Mouse (Mus musculus): ENCODE results near the gene Gm10563. TPM values are rescaled to one million over a fixed set of nuclear protein-coding genes. Genes with fewer than 3 reads are reported as not detected.

Gm10563 gene
- polyA plus RNA-seq, 1 experiment from 2014 or later, result not detected

DNA sequence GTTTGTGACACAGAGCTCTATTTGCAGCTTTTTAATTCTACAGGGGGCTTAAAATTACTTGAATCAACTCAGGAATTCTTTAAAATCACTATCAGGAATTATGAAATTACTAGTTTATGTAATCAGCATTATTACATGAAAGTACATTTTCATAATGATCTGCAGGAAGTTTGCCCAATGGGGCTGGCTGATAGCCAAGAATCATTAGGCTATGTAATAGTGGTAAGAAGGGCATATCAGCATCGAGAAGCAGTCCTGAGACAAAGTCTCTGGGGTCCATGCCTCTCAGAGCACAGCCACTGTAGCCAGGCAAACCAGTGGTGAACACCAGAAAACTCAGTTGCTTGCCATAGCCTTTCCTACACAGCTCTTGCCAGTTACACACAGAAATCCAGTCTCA lies 51.4 kb downstream of the Gm10563 start:
- Histone ChIP-seq H3K4me3 (ENCODE audit: low read depth, low read length) (no peak overlapping the region), H3K4me1 (ENCODE audit: control insufficient read depth, insufficient read depth, low read length) (no peaks in the 10 kb centered on the region), H3K4me2 (no peak overlapping the region), H3K27ac (ENCODE audit: low read depth, low read length) (no peak overlapping the region), H3K36me3 (ENCODE audit: control insufficient read depth, insufficient read depth, low read length) (peaks cover 8% of the 10 kb centered on the region), H3K9me3 (ENCODE audit: control insufficient read depth, low read length) (no peaks in the 10 kb centered on the region), H3K27me3 (ENCODE audit: control insufficient read depth, insufficient read depth, low read length) (no peaks in the 10 kb centered on the region), H3K9ac (ENCODE audit: low read length) (no peak overlapping the region)
- ATAC-seq (ENCODE audit: low FRiP score) (no peak), DNase-seq (ENCODE audit: low spot score, missing footprints) (no peak)
- WGBS, result 56% methylated on average over 1 of the region's 1 CpGs

DNA sequence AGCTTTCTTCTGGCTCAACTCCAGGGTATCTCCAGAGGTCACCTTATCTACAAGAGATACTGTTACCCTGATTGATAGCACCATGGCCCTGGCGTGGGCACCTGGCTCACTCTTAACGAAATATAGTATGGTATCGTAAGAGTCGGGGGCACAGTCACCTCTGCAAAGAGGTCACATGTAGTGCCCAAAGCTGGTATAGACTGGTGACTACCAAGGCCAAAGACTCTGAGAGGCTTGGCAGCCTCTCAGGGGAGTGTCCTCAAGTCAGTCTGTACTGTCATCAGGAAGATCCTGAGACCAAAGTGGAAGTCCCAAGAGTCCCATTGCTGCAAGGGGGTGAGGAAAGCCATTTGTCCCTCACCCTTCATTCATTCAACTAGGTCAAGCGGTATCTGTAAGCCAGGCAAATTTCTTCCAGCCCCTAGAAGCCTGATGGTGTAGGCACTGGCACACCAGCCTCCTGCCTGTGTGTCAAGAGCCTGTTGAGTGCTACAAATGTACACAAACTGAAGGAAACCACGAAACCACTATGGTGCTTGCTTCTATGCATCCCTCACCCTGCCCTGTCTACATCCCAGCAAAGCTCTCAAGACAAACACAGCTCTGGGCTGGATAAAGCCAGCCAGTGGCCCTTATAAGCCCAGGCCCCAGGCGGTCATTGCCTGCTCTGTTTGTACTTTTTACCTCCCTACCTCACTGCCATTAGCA lies 54.0 kb downstream of the Gm10563 start:
- H3K36me3 ChIP-seq (ENCODE audit: control insufficient read depth, insufficient read depth, low read length), result peaks cover 15% of the 10 kb centered on the region
- no peak overlapping the region for H3K4me3 ChIP-seq (ENCODE audit: low read depth, low read length)
- 86% methylated on average over 7 of the region's 7 CpGs for WGBS
- H3K4me2 ChIP-seq, result no peak overlapping the region
- H3K27ac ChIP-seq (ENCODE audit: low read depth, low read length), result no peak overlapping the region
- H3K9ac ChIP-seq (ENCODE audit: low read length), result no peak overlapping the region
- no peak for DNase-seq (ENCODE audit: low spot score, missing footprints)
- ATAC-seq (ENCODE audit: low FRiP score), result no peak
- H3K4me1 ChIP-seq (ENCODE audit: control insufficient read depth, insufficient read depth, low read length), result no peaks in the 10 kb centered on the region
- no peaks in the 10 kb centered on the region for H3K27me3 ChIP-seq (ENCODE audit: control insufficient read depth, insufficient read depth, low read length)
- no peaks in the 10 kb centered on the region for H3K9me3 ChIP-seq (ENCODE audit: control insufficient read depth, low read length)

DNA sequence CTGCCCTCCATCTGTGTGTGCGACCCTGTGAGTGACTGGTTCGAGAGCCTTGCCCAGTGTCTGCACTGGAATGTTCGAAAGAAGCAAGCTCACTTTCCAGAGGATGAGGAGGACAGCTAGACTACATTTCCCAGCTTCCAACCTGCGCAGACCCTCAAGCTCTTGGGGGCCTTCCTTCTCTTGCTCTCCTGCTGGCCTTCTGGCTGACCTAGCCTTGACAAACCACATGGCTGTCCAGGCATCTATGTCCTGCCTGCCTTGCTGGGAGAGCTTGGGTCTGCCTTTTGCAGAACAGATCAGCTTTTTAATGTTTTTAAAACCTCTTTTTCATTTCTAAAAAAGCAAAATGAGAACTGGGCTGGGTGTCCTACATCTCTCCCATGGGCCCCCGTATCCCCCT lies 55.9 kb downstream of the Gm10563 start:
- Histone ChIP-seq H3K27me3 (ENCODE audit: control insufficient read depth, insufficient read depth, low read length) (no peaks in the 10 kb centered on the region), H3K9me3 (ENCODE audit: control insufficient read depth, low read length) (no peaks in the 10 kb centered on the region), H3K4me2 (no peak overlapping the region), H3K4me3 (ENCODE audit: low read depth, low read length) (no peak overlapping the region), H3K27ac (ENCODE audit: low read depth, low read length) (no peak overlapping the region), H3K36me3 (ENCODE audit: control insufficient read depth, insufficient read depth, low read length) (peaks cover 25% of the 10 kb centered on the region), H3K4me1 (ENCODE audit: control insufficient read depth, insufficient read depth, low read length) (no peaks in the 10 kb centered on the region), H3K9ac (ENCODE audit: low read length) (no peak overlapping the region)
- WGBS, result 90% methylated on average over 5 of the region's 5 CpGs
- DNase-seq (ENCODE audit: low spot score, missing footprints) (no peak), ATAC-seq (ENCODE audit: low FRiP score) (no peak)

DNA sequence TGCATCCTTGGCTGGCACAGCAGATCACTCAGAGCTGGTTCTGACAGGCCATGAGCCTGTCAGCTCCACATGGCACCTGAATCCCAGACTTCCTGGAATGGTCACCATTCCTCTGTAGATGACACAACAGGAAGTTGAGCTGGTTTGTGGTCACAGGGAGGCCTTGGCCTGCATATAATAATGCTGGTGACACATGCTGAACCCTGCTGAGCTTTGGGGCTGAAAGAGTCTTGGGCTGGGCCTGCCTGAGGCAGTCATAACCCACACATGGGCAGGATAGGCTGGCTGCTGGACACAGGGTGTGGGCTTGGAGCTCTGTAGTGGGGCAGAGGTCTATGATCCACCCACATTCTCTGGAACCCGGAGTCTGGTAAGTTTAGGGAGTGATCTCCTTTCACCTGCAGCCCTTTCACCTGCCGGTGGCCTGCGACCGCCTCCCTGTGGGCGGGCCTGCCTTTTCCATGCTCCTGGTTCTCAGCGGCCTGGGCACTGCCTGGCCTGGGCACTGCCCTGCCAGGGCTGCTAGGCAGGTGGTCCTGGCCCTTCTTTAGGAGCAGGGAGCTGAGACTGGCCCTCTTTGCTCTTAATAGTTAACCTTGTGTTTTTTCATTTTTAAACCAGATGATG lies 62.8 kb downstream of the Gm10563 start:
- WGBS, result 88% methylated on average over 6 of the region's 6 CpGs
- Histone ChIP-seq H3K9me3 (ENCODE audit: control insufficient read depth, low read length) (no peaks in the 10 kb centered on the region), H3K4me1 (ENCODE audit: control insufficient read depth, insufficient read depth, low read length) (no peaks in the 10 kb centered on the region), H3K4me3 (ENCODE audit: low read depth, low read length) (no peak overlapping the region), H3K27me3 (ENCODE audit: control insufficient read depth, insufficient read depth, low read length) (no peaks in the 10 kb centered on the region), H3K9ac (ENCODE audit: low read length) (no peak overlapping the region), H3K36me3 (ENCODE audit: control insufficient read depth, insufficient read depth, low read length) (peaks cover 19% of the 10 kb centered on the region; the same call in 1 of the 2 replicates), H3K4me2 (no peak overlapping the region), H3K27ac (ENCODE audit: low read depth, low read length) (no peak overlapping the region)
- DNase-seq (ENCODE audit: low spot score, missing footprints) (no peak), ATAC-seq (ENCODE audit: low FRiP score) (no peak)

DNA sequence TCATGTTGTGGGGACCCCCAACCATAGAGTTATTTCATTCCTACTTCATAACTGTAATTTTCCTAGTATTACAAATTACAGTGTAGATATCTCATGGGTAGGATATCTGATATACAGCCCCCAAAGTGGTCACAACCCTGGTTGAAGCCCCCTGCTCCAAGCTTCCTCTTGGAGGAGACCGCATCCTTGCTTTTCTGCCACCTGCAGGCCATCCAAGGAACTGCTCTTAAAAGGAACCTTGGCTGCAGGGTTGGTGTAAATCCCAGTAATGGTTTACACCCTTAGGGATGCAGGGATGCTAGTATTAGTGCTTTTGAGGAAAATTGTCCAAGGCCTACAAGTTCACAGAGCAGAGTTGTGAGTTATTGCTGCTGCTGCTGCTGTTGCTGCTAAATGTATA lies 64.8 kb downstream of the Gm10563 start:
- H3K4me2 ChIP-seq, result no peak overlapping the region
- H3K27ac ChIP-seq (ENCODE audit: low read depth, low read length), result no peak overlapping the region
- WGBS, result 39% methylated on average over 1 of the region's 1 CpGs
- no peak overlapping the region for H3K9ac ChIP-seq (ENCODE audit: low read length)
- DNase-seq (ENCODE audit: low spot score, missing footprints) (peak; percentile 97), ATAC-seq (ENCODE audit: low FRiP score) (no peak)
- H3K36me3 ChIP-seq (ENCODE audit: control insufficient read depth, insufficient read depth, low read length), result peaks cover 12% of the 10 kb centered on the region; the same call in 1 of the 2 replicates
- H3K4me1 ChIP-seq (ENCODE audit: control insufficient read depth, insufficient read depth, low read length), result no peaks in the 10 kb centered on the region
- no peaks in the 10 kb centered on the region for H3K27me3 ChIP-seq (ENCODE audit: control insufficient read depth, insufficient read depth, low read length)
- no peak overlapping the region for H3K4me3 ChIP-seq (ENCODE audit: low read depth, low read length)
- H3K9me3 ChIP-seq (ENCODE audit: control insufficient read depth, low read length), result no peaks in the 10 kb centered on the region

DNA sequence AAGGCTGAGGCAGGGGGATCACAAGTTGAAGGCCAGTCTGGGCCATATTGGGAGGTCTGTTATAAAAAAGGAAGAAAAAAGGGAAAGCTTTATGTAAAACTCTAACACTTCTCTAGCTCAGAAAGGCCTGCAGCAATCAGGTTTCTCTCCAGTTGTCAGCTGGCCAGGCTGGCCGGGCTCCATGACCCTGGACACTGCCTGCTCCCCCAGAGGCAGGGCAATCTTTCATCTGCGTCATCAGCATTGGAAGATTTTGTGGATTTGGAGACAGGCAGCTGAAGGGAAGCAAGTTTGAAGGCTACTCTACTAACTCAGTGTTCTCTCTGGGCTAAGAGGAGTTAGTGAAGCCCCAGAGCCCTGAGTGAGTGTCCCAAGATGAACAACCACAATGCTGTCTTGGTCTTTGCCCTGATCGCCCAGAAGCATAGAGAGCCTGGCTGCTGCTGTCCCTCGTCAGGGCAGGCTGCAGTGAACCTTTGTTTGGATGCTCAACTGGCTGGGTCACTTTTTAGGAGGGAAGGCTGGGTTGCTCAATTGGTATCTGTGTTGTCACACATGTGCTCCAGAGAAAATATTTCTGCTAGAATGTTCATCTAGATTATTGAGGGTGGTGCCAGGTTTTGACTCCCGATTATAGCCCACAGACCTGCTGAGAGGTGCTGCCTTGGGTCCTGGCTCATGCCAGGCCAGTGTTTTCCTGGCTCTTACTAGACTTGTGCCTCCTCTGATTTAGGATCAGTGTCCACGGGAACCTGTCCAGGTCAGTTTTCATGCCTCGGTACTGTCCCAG lies 66.7 kb downstream of the Gm10563 start:
- 0 out of 2 replicates have a peak, but pooled peaks cover 3% of the 10 kb centered on the region for H3K36me3 ChIP-seq (ENCODE audit: control insufficient read depth, insufficient read depth, low read length)
- H3K4me3 ChIP-seq (ENCODE audit: low read depth, low read length), result no peak overlapping the region
- H3K9ac ChIP-seq (ENCODE audit: low read length), result no peak overlapping the region
- no peak overlapping the region for H3K27ac ChIP-seq (ENCODE audit: low read depth, low read length)
- H3K9me3 ChIP-seq (ENCODE audit: control insufficient read depth, low read length), result no peaks in the 10 kb centered on the region
- DNase-seq (ENCODE audit: low spot score, missing footprints), result no peak
- H3K4me2 ChIP-seq, result no peak overlapping the region
- H3K27me3 ChIP-seq (ENCODE audit: control insufficient read depth, insufficient read depth, low read length), result no peaks in the 10 kb centered on the region
- ATAC-seq (ENCODE audit: low FRiP score), result no peak
- no peaks in the 10 kb centered on the region for H3K4me1 ChIP-seq (ENCODE audit: control insufficient read depth, insufficient read depth, low read length)
- WGBS, result 91% methylated on average over 7 of the region's 7 CpGs

DNA sequence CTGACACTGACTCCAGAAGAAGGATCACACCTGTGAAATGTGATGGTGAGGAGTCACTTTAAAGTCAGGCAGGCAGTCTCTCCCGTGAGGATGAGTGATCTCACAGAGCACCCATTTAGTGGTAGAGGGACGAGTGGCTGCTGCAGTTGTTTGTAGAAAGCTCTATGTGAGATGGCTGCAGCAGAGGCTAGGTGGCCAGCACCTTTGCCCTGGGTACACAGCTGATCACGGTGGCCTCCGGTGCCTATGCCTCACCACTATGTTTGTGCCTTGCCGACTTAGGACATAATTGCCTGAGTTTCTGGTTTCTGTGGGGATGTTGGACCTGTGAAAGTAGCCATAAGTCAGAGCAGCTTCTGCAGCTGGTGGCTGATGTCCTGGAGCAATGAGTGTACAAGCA lies 67.5 kb downstream of the Gm10563 start:
- 0 out of 2 replicates have a peak, but pooled peaks cover 3% of the 10 kb centered on the region for H3K36me3 ChIP-seq (ENCODE audit: control insufficient read depth, insufficient read depth, low read length)
- DNase-seq (ENCODE audit: low spot score, missing footprints), result no peak

DNA sequence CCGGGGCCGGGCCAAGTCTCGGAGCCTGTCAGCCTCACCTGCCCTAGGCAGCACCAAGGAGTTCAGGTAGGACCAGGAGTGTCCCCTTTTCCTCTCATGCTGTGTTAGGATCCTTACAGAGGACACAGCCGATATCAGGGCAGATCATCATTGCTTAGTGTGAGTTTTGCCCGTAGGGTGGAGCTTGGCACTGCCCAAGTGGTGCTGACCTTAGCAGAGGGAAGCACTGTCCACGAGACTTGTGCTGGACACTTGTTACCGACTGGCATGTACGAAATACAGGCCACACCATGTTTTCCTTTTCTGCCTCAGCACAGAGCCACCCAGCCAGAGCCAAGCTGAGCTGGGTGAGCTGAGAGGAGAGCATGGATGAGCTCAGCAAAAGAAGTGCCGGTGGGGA lies 68.1 kb downstream of the Gm10563 start:
- no peak overlapping the region for H3K4me2 ChIP-seq
- no peak overlapping the region for H3K4me3 ChIP-seq (ENCODE audit: low read depth, low read length)
- 96% methylated on average over 9 of the region's 9 CpGs for WGBS
- no peaks in the 10 kb centered on the region for H3K4me1 ChIP-seq (ENCODE audit: control insufficient read depth, insufficient read depth, low read length)
- H3K9me3 ChIP-seq (ENCODE audit: control insufficient read depth, low read length), result no peaks in the 10 kb centered on the region
- H3K27ac ChIP-seq (ENCODE audit: low read depth, low read length), result no peak overlapping the region
- DNase-seq (ENCODE audit: low spot score, missing footprints) (no peak), ATAC-seq (ENCODE audit: low FRiP score) (no peak)
- no peaks in the 10 kb centered on the region for H3K27me3 ChIP-seq (ENCODE audit: control insufficient read depth, insufficient read depth, low read length)
- H3K36me3 ChIP-seq (ENCODE audit: control insufficient read depth, insufficient read depth, low read length), result 0 out of 2 replicates have a peak, but pooled peaks cover 3% of the 10 kb centered on the region
- no peak overlapping the region for H3K9ac ChIP-seq (ENCODE audit: low read length)

More for the DNA sequence above, 67.5 kb downstream of the Gm10563 start:
- Histone ChIP-seq H3K9me3 (ENCODE audit: control insufficient read depth, low read length) (no peaks in the 10 kb centered on the region), H3K4me3 (ENCODE audit: low read depth, low read length) (no peak overlapping the region), H3K27me3 (ENCODE audit: control insufficient read depth, insufficient read depth, low read length) (no peaks in the 10 kb centered on the region), H3K9ac (ENCODE audit: low read length) (no peak overlapping the region), H3K4me2 (no peak overlapping the region), H3K27ac (ENCODE audit: low read depth, low read length) (no peak overlapping the region), H3K4me1 (ENCODE audit: control insufficient read depth, insufficient read depth, low read length) (no peaks in the 10 kb centered on the region)
- ATAC-seq (ENCODE audit: low FRiP score), result no peak
- WGBS, result 90% methylated on average over 5 of the region's 5 CpGs

DNA sequence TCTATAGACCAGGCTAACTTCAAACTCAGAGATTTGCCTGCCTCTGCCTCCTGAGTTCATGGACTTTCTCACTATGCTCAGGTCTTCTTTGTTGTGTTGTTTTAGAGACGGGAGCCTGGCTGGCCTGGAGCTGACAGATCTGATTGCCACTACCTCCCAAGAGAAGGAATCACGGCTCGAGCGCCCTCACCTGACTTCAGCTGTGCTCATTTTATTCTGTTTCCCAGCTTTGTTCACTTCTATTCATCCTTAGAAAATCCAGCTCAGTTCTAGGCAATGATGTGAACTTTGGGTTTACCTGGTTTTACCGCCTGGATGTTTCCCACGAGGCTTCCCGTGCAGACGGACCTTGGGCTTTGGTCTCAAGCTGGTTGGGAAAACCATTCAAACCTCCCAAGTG lies 69.7 kb downstream of the Gm10563 start:
- Histone ChIP-seq H3K27me3 (ENCODE audit: control insufficient read depth, insufficient read depth, low read length) (no peaks in the 10 kb centered on the region), H3K9me3 (ENCODE audit: control insufficient read depth, low read length) (no peaks in the 10 kb centered on the region), H3K36me3 (ENCODE audit: control insufficient read depth, insufficient read depth, low read length) (0 out of 2 replicates have a peak, but pooled peaks cover 3% of the 10 kb centered on the region), H3K27ac (ENCODE audit: low read depth, low read length) (no peak overlapping the region), H3K4me1 (ENCODE audit: control insufficient read depth, insufficient read depth, low read length) (no peaks in the 10 kb centered on the region), H3K4me2 (no peak overlapping the region), H3K9ac (ENCODE audit: low read length) (no peak overlapping the region), H3K4me3 (ENCODE audit: low read depth, low read length) (no peak overlapping the region)
- no peak for ATAC-seq (ENCODE audit: low FRiP score)
- DNase-seq (ENCODE audit: low spot score, missing footprints), result no peak
- WGBS, result 93% methylated on average over 8 of the region's 8 CpGs

All from midbrain, embryonic 11.5 days (tissue).